Mouse (Mus musculus): ENCODE measurements around the gene Myo16. TPM values are rescaled to one million over a fixed set of nuclear protein-coding genes. Genes with fewer than 3 reads are reported as not detected.

Myo16 gene
- polyA plus RNA-seq, 1 experiment: not detected

- H3K36me3 ChIP-seq (replicated peaks; ENCODE audit: low read length): no peaks in the 10 kb centered on the region
- H3K4me3 ChIP-seq (replicated peaks): no peak overlapping the region
- H3K27me3 ChIP-seq (replicated peaks): peaks cover 10% of the 10 kb centered on the region
- TF ChIP-seq GATA1 (IDR thresholded peaks at IDR 0.05; ENCODE audit: borderline replicate concordance, low read length) (no peak), FLI1 (IDR thresholded peaks at IDR 0.05; ENCODE audit: low read length) (no peak)
- H3K4me1 ChIP-seq: no peaks in the 10 kb centered on the region
- H3K9me3 ChIP-seq: 0 out of 2 replicates have a peak, but pooled peaks cover 8% of the 10 kb centered on the region
These were observed 492.8 kb downstream of the Myo16 start for GRCm38 (mm10) chr8:10646485-10646884.

GRCm38 (mm10) chr8:10651546-10652315, 498.0 kb downstream of the Myo16 start:
- Histone ChIP-seq H3K4me3 (replicated peaks) (no peak overlapping the region), H3K9me3 (0 out of 2 replicates have a peak, but pooled peaks cover 8% of the 10 kb centered on the region), H3K27me3 (replicated peaks) (peaks cover 4% of the 10 kb centered on the region), H3K36me3 (replicated peaks; ENCODE audit: low read length) (no peaks in the 10 kb centered on the region), H3K4me1 (no peaks in the 10 kb centered on the region)
- no peak for TF ChIP-seq FLI1 (IDR thresholded peaks at IDR 0.05; ENCODE audit: low read length)
- TF ChIP-seq GATA1 (IDR thresholded peaks at IDR 0.05; ENCODE audit: borderline replicate concordance, low read length): no peak

GRCm38 (mm10) chr8:10653282-10653681, 499.6 kb downstream of the Myo16 start:
- Histone ChIP-seq H3K9me3 (0 out of 2 replicates have a peak, but pooled peaks cover 8% of the 10 kb centered on the region), H3K4me1 (no peaks in the 10 kb centered on the region), H3K4me3 (replicated peaks) (no peak overlapping the region), H3K27me3 (replicated peaks) (peaks cover 1% of the 10 kb centered on the region), H3K36me3 (replicated peaks; ENCODE audit: low read length) (no peaks in the 10 kb centered on the region)
- TF ChIP-seq FLI1 (IDR thresholded peaks at IDR 0.05; ENCODE audit: low read length) (no peak), GATA1 (IDR thresholded peaks at IDR 0.05; ENCODE audit: borderline replicate concordance, low read length) (no peak)

GRCm38 (mm10) chr8:10654922-10655518, 501.3 kb downstream of the Myo16 start:
- Histone ChIP-seq H3K36me3 (replicated peaks; ENCODE audit: low read length) (no peaks in the 10 kb centered on the region), H3K4me3 (replicated peaks) (no peak overlapping the region), H3K27me3 (replicated peaks) (peaks cover 2% of the 10 kb centered on the region), H3K4me1 (no peaks in the 10 kb centered on the region), H3K9me3 (0 out of 2 replicates have a peak, but pooled peaks cover 8% of the 10 kb centered on the region)
- no peak for TF ChIP-seq GATA1 (IDR thresholded peaks at IDR 0.05; ENCODE audit: borderline replicate concordance, low read length)
- TF ChIP-seq FLI1 (IDR thresholded peaks at IDR 0.05; ENCODE audit: low read length): no peak

GRCm38 (mm10) chr8:10663770-10664470, 510.2 kb downstream of the Myo16 start:
- Histone ChIP-seq H3K36me3 (replicated peaks; ENCODE audit: low read length) (no peaks in the 10 kb centered on the region), H3K27me3 (replicated peaks) (peaks cover 9% of the 10 kb centered on the region), H3K4me3 (replicated peaks) (no peak overlapping the region)

GRCm38 (mm10) chr8:10664861-10665543, 511.3 kb downstream of the Myo16 start:
- no peaks in the 10 kb centered on the region for H3K36me3 ChIP-seq (replicated peaks; ENCODE audit: low read length)
- H3K4me3 ChIP-seq (replicated peaks): no peak overlapping the region
- H3K4me1 ChIP-seq: no peaks in the 10 kb centered on the region
- H3K9me3 ChIP-seq: peaks cover 5% of the 10 kb centered on the region
- peaks cover 9% of the 10 kb centered on the region for H3K27me3 ChIP-seq (replicated peaks)
- TF ChIP-seq GATA1 (IDR thresholded peaks at IDR 0.05; ENCODE audit: borderline replicate concordance, low read length) (no peak), FLI1 (IDR thresholded peaks at IDR 0.05; ENCODE audit: low read length) (no peak)

More at GRCm38 (mm10) chr8:10663770-10664470, 510.2 kb downstream of the Myo16 start:
- Histone ChIP-seq H3K4me1 (no peaks in the 10 kb centered on the region), H3K9me3 (peaks cover 5% of the 10 kb centered on the region)
- TF ChIP-seq GATA1 (IDR thresholded peaks at IDR 0.05; ENCODE audit: borderline replicate concordance, low read length) (no peak), FLI1 (IDR thresholded peaks at IDR 0.05; ENCODE audit: low read length) (no peak)

GRCm38 (mm10) chr8:10665821-10666283, 512.1 kb downstream of the Myo16 start:
- Histone ChIP-seq H3K9me3 (peaks cover 5% of the 10 kb centered on the region), H3K36me3 (replicated peaks; ENCODE audit: low read length) (no peaks in the 10 kb centered on the region), H3K4me3 (replicated peaks) (no peak overlapping the region), H3K27me3 (replicated peaks) (peaks cover 7% of the 10 kb centered on the region), H3K4me1 (no peaks in the 10 kb centered on the region)
- TF ChIP-seq FLI1 (IDR thresholded peaks at IDR 0.05; ENCODE audit: low read length): no peak
- TF ChIP-seq GATA1 (IDR thresholded peaks at IDR 0.05; ENCODE audit: borderline replicate concordance, low read length): no peak

- Histone ChIP-seq H3K27me3 (replicated peaks) (peaks cover 8% of the 10 kb centered on the region), H3K36me3 (replicated peaks; ENCODE audit: low read length) (no peaks in the 10 kb centered on the region), H3K4me3 (replicated peaks) (no peak overlapping the region), H3K9me3 (no peaks in the 10 kb centered on the region), H3K4me1 (no peaks in the 10 kb centered on the region)
- no peak for TF ChIP-seq GATA1 (IDR thresholded peaks at IDR 0.05; ENCODE audit: borderline replicate concordance, low read length)
- no peak for TF ChIP-seq FLI1 (IDR thresholded peaks at IDR 0.05; ENCODE audit: low read length)
These were observed 518.3 kb downstream of the Myo16 start for GRCm38 (mm10) chr8:10671862-10672548.

All from megakaryocyte, embryonic 14.5 days (primary cell).